Mouse (Mus musculus) embryonic stem cell, embryonic (primary cell): ENCODE measurements at regions not wholly inside any gene's neighbourhood (a gene's known extent, or its start where the extent isn't known, plus 50 kb on each side); places are given as distances from the start of the nearest gene placed in this dataset.
"Not testable (repeated sequence)": the region's sequence is repeated elsewhere in the genome, so short reads cannot be mapped to it uniquely, and the experiment has no call there.

Source experiments
- CTCF ChIA-PET, 4 experiments: fragments of 300-600 bp in 2 of 4; fragments of 350-600 bp in 2 of 4; sonication (Branson Sonifier 250); formaldehyde crosslinking; loops; one replicate each; lab custom pipeline; 2022; ENCODE audit warnings: inconsistent platforms in 2 of 4; lab: Charles Lee
- POLR2A ChIA-PET, 4 experiments: fragments of 300-600 bp in 2 of 4; fragments of 350-600 bp in 2 of 4; sonication (Branson Sonifier 250); formaldehyde crosslinking; loops; one replicate each; lab custom pipeline; 2022; ENCODE audit warnings: antibody characterized with exemption in 4 of 4, inconsistent platforms in 1 of 4; lab: Charles Lee

- ChIA-PET POLR2A (no interaction called here), CTCF (no interaction called here)
Measured at GRCm38 (mm10) chr13:26865930-26866555, 96.1 kb upstream of the Hdgfl1 start.

GRCm38 (mm10) chr13:26867794-26868193 lies 97.8 kb upstream of the Hdgfl1 start:
- ChIA-PET CTCF (no interaction called here), POLR2A (no interaction called here)

DNA sequence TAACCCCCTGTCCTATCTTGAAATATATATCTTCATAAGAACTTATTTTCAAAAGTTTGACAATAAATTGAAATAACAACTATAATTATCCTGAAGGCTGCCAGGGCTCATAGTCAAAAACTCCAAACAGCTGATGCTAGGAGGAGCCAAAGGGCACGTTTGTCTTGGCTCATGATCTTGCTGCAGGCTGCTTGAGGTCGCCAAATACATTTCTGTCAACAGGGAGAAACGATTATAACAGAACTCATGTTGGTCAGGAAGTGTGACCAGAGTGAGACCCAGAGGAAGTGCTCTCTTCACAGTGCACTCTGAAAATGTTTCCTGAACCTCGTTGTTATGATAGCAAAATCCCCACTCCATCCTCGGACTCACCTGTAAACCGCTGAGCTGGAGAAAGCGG lies 140.9 kb upstream of the Prl start:
- POLR2A ChIA-PET, result no interaction called here
- CTCF ChIA-PET, result no interaction called here

- CTCF ChIA-PET, result no interaction called here
- POLR2A ChIA-PET, result no interaction called here
Measured at GRCm38 (mm10) chr13:26932695-26933438, 124.5 kb upstream of the Prl start.

- POLR2A ChIA-PET, result no interaction called here
- CTCF ChIA-PET, result no interaction called here
Measured at GRCm38 (mm10) chr13:26933838-26934237, 123.5 kb upstream of the Prl start.

DNA sequence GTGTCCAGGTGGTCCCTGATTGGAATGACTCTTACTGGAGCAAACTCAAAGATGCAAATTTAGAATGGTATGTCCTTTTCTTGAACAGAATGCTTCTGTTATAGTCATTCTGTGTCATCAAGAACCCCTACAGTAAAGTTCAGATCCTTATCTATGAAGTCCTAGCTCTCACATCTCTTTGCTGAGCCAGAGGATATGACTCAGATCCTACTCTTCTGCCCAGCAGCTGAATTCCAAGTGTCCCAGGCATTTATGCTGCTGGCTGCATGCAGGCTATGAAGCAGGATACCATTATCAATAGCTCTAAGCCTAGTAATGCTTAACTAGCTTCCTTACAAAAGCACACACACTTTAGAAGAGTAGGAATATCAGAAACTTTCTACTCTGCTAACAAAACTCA lies 116.9 kb upstream of the Prl start:
- ChIA-PET CTCF (no interaction called here), POLR2A (no interaction called here)

GRCm38 (mm10) chr13:26944487-26944886 lies 112.9 kb upstream of the Prl start:
- POLR2A ChIA-PET, result no interaction called here
- CTCF ChIA-PET, result no interaction called here

DNA sequence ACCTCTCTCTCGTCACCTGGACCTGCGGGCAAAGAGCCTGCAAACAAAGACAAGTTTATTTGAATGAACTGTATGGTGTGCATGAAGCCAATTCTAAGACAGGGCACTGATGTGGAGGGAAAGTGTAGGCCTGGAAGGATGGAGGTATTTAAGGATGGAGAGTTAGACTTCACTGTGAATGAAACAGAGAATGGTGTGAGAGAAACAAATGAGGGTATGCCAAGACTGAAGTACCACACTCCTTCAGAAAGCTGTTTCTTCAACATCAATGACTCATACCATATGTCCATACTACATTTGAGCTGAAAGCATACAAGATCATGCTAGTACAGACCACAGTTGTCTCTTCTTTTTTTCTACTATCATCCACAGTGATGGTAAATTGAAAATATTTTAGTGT lies 105.9 kb upstream of the Prl start:
- POLR2A ChIA-PET, result no interaction called here
- CTCF ChIA-PET, result interaction anchor here in 1 of 4 experiments (0.6 kb wide), 1 partner anchor 453 kb away, joined by 3 read pairs; no protein-coding TSS in a partner anchor

- ChIA-PET CTCF (no interaction called here), POLR2A (no interaction called here)
Measured at GRCm38 (mm10) chr13:26953834-26954233, 103.5 kb upstream of the Prl start.

DNA sequence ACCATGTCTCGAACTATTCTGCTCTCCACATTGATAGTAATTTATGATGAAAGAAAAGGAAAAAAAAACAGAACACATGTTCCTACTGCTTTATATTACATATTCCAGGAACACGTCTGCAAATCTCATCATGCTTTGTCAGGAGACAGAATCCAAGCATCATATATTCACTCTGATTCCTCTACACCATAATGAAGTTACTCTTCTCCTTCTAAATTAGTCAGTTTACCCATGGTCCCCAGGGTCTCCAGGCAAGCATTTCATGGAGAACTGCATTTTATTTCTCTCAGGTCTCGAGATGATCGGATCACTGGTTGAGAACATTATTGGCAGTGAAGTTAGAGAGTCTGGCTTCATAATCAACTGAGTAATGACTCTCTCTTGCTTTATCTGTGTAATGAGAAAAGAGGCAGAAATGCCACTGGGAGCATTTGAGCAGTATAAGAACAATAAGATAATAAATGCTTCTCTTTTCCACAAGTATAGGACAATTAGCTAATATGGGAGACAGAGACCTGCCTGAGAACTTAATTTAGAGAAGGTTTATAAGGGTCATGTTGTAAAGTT lies 97.8 kb upstream of the Prl start:
- CTCF ChIA-PET, result no interaction called here
- POLR2A ChIA-PET, result no interaction called here

DNA sequence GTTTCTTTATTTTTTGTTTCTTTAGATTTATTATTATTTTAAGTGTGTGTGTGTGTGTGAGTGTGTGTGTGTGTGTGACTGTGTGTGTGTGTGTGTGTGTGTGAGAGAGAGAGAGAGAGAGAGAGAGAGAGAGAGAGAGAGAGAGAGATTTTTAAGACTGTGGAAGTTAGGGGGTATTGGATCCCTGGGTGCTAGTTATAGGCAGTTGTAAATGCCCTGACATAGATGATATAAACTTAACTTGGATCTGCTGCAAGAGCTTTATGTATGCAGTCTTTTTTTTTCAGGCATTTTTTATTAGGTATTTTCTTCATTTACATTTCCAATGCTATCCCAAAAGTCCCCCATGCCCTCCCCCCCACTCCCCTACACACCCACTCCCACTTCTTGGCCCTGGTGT lies 96.8 kb upstream of the Prl start:
- CTCF ChIA-PET, POLR2A ChIA-PET: not testable (repeated sequence)

- POLR2A ChIA-PET, result no interaction called here
Measured at GRCm38 (mm10) chr13:26976024-26976423, 81.3 kb upstream of the Prl start.

GRCm38 (mm10) chr13:26980475-26980874 lies 76.9 kb upstream of the Prl start:
- POLR2A ChIA-PET, result no interaction called here
- CTCF ChIA-PET, result no interaction called here

More at GRCm38 (mm10) chr13:26976024-26976423, 81.3 kb upstream of the Prl start:
- CTCF ChIA-PET, result no interaction called here
